Comparison of ENCODE assay signal across 9 mouse cellular contexts in genomic region chr2:170450933-170451332, GRCm38 (mm10). TPM values are rescaled to one million over a fixed set of nuclear protein-coding genes. Genes with fewer than 3 reads are reported as not detected.
A peak's percentile ranks its signal among the peaks of the same experiment; 100 is the strongest.
DNase-seq lines count a peak whose midpoint lies in the region; ATAC-seq and TF ChIP-seq lines count a peak whose summit lies in the region.
"Had no signal": no experiment of that assay in that cellular context is flagged by ENCODE, and none has a peak within 500 bp of the region (broad histone marks: within the 10 kb centered on the region; RNA-seq: fewer than 3 reads in every experiment).

No protein-coding gene starts in this region.

- dilution Hi-C loops in CH12.LX (cut with MboI; ENCODE audit: extremely low pct_ligation_motif_present, extremely low pct_unique_long_range_greater_than_20kb, low sequenced_read_pairs): no loop called here

- H3K4me2 ChIP-seq in CH12.LX (ENCODE audit: insufficient read depth, low read depth, poor library complexity, severe bottlenecking): no peak overlapping the region
- no peak overlapping the region for H3K4me2 ChIP-seq in forebrain, embryonic 13.5 days

- no peaks in the 10 kb centered on the region for H3K4me1 ChIP-seq in CH12.LX (ENCODE audit: control insufficient read depth in 1 of 2, insufficient read depth in 2 of 2)
- peaks cover 11% of the 10 kb centered on the region; the same call in 1 of the 2 replicates for H3K4me1 ChIP-seq in forebrain, embryonic 13.5 days
- H3K4me1 ChIP-seq in lung, adult 2 months (ENCODE audit: control insufficient read depth, insufficient read depth, low read length): no peaks in the 10 kb centered on the region
- no peaks in the 10 kb centered on the region for H3K4me1 ChIP-seq in thymus, adult 2 months (replicated peaks; ENCODE audit: control insufficient read depth, insufficient read depth, low read length)

- intact Hi-C loops in heart, postnatal 10 days (cut with DNase I): loop anchor here (1.0 to 10.0 kb wide), 2 partner anchors 57 to 424 kb away; no protein-coding TSS in a partner anchor

- H3K9ac ChIP-seq in CH12.LX (ENCODE audit: insufficient read depth, low read depth): no peak overlapping the region
- no peak overlapping the region for H3K9ac ChIP-seq in forebrain, embryonic 13.5 days

- peaks cover 80% of the 10 kb centered on the region for H3K27me3 ChIP-seq in CH12.LX (replicated peaks)
- H3K27me3 ChIP-seq in forebrain, embryonic 13.5 days: no peaks in the 10 kb centered on the region; the same call in 1 of the 2 replicates
- no peaks in the 10 kb centered on the region for H3K27me3 ChIP-seq in thymus, adult 2 months (ENCODE audit: control insufficient read depth, insufficient read depth, low read length)

- no peaks in the 10 kb centered on the region for H3K9me3 ChIP-seq in CH12.LX (replicated peaks; ENCODE audit: low read length)
- H3K9me3 ChIP-seq in forebrain, embryonic 13.5 days (replicated peaks): no peaks in the 10 kb centered on the region

- TF ChIP-seq CTCF in CH12.LX (conservative IDR thresholded peaks at IDR 0.05 in 1 of 2, IDR thresholded peaks at IDR 0.05 in 1 of 2; ENCODE audit: low read depth in 2 of 2, low read length in 2 of 2): peak; percentile 62 to 92
- peak; percentile 90 for TF ChIP-seq CTCF in lung, adult 2 months (IDR thresholded peaks at IDR 0.05; ENCODE audit: insufficient read depth, low read length)
- no peak for TF ChIP-seq CTCF in thymus, adult 2 months (IDR thresholded peaks at IDR 0.05; ENCODE audit: borderline replicate concordance, control insufficient read depth, extremely low read depth, insufficient read depth, low read length, poor library complexity)

- DNase-seq in CH12.LX (ENCODE audit: extremely low read depth): peak; percentile 66
- DNase-seq in c-Kit-positive CD71-positive TER-119-negative erythroid progenitor cells, embryonic 14.5 days (ENCODE audit: low read depth): peak; percentile 39
- DNase-seq in heart, postnatal 10 days: peak; percentile 84 to 90
- DNase-seq in layer of hippocampus, adult 11-12 months (ENCODE audit: low spot score): peak; percentile 75
- DNase-seq in lung, adult 2 months: peak; percentile 78
- peak; percentile 17 for DNase-seq in ovary, adult 18-20 months (ENCODE audit: low spot score)
- peak; percentile 63 for DNase-seq in thymus, adult 2 months

- H3K79me2 ChIP-seq in CH12.LX (replicated peaks; ENCODE audit: control insufficient read depth, extremely low read depth, insufficient read depth, poor library complexity, severe bottlenecking): no peaks in the 10 kb centered on the region

- 9% methylated on average over 9 of the region's 9 CpGs for WGBS in forebrain, embryonic 13.5 days
- WGBS in lung, adult 2 months: 6% methylated on average over 9 of the region's 9 CpGs
- WGBS in thymus, adult 2 months: 15% methylated on average over 9 of the region's 9 CpGs

- TF ChIP-seq RAD21 in CH12.LX (IDR thresholded peaks at IDR 0.05; ENCODE audit: low read depth, low read length): peak; percentile 82

- no peak overlapping the region for H3K27ac ChIP-seq in CH12.LX (ENCODE audit: insufficient read depth, low read depth)
- no peak overlapping the region for H3K27ac ChIP-seq in forebrain, embryonic 13.5 days
- no peak overlapping the region for H3K27ac ChIP-seq in thymus, adult 2 months (ENCODE audit: control insufficient read depth, insufficient read depth, low read length)

- no peak for TF ChIP-seq POLR2A in CH12.LX (IDR thresholded peaks at IDR 0.05; ENCODE audit: low read depth, low read length)
- TF ChIP-seq POLR2A in lung, adult 2 months (IDR thresholded peaks at IDR 0.05; ENCODE audit: borderline replicate concordance, extremely low read depth, low read depth, low read length): no peak
- no peak for TF ChIP-seq POLR2A in thymus, adult 2 months (IDR thresholded peaks at IDR 0.05; ENCODE audit: control insufficient read depth, extremely low read depth, insufficient read depth, low read length, poor library complexity)

- H3K4me3 ChIP-seq in CH12.LX (replicated peaks in 1 of 3; ENCODE audit: low read depth in 2 of 3, low read length in 2 of 3, poor library complexity in 1 of 3): no peak overlapping the region
- H3K4me3 ChIP-seq in forebrain, embryonic 13.5 days: no peak overlapping the region
- no peak overlapping the region for H3K4me3 ChIP-seq in lung, adult 2 months (replicated peaks; ENCODE audit: extremely low read depth, low read depth, low read length)
- no peak overlapping the region for H3K4me3 ChIP-seq in thymus, adult 2 months (ENCODE audit: control insufficient read depth, insufficient read depth, low read length)

- H3K36me3 ChIP-seq in CH12.LX (replicated peaks in 1 of 2; ENCODE audit: control insufficient read depth in 1 of 2, insufficient read depth in 1 of 2, low read length in 1 of 2): no peaks in the 10 kb centered on the region
- no peaks in the 10 kb centered on the region for H3K36me3 ChIP-seq in forebrain, embryonic 13.5 days (ENCODE audit: poor library complexity, severe bottlenecking)
- H3K36me3 ChIP-seq in thymus, adult 2 months (ENCODE audit: control insufficient read depth, insufficient read depth, low read length): no peaks in the 10 kb centered on the region

- peak; percentile 45; the same call in 1 of the 2 replicates for ATAC-seq in forebrain, embryonic 13.5 days

- TF ChIP-seq EP300 in CH12.LX (IDR thresholded peaks at IDR 0.05; ENCODE audit: low read length): no peak

- in situ Hi-C loops in CH12.LX (cut with MboI; ENCODE audit: low pct_ligation_motif_present, low pct_unique_long_range_greater_than_20kb, low sequenced_read_pairs): loop anchor here (5.0 kb wide), 1 partner anchor 56 kb away; no protein-coding TSS in a partner anchor

TF ChIP-seq in CH12.LX, 34 proteins besides CTCF, POLR2A, EP300 and RAD21:
- TF ChIP-seq JUN (IDR thresholded peaks at IDR 0.05; ENCODE audit: insufficient read depth, low read depth, low read length): no peak
- no peak for TF ChIP-seq PAX5 (IDR thresholded peaks at IDR 0.05; ENCODE audit: low read length)
- TF ChIP-seq TBP (conservative IDR thresholded peaks at IDR 0.05; ENCODE audit: low read depth, low read length): no peak
- TF ChIP-seq ELF1 (IDR thresholded peaks at IDR 0.05; ENCODE audit: low read depth, low read length): no peak
- peak; percentile 88 for TF ChIP-seq SMC3 (IDR thresholded peaks at IDR 0.05; ENCODE audit: low read depth, low read length)
- TF ChIP-seq NELFE (IDR thresholded peaks at IDR 0.05; ENCODE audit: low read depth, low read length): no peak

RNA-seq across cellular contexts. Expression of gene Bcas1, which starts 23.3 kb away (rescaled TPM):
- 0.17 TPM in 2 replicates for total RNA-seq in CH12.LX (2012; rRNA removed)
- total RNA-seq in CH12.LX (2014; rRNA removed): not detected in 2 replicates
- polyA plus RNA-seq in CH12.LX (2012; ENCODE audit: insufficient read length, low read depth): 0.44 TPM in 1 of 2 replicates, not detected in the other
- polyA plus RNA-seq in forebrain, embryonic 13.5 days (2015; fragmentation: Nextera tagmentation; extraction: Ambion mirVana): 1.9 and 2.1 TPM in 2 replicates
- total RNA-seq in heart, postnatal 10 days (2021): under 1 TPM; 0.48 to 0.69 TPM
- 2.2 and 3.2 TPM in 2 replicates for polyA plus RNA-seq in lung, adult 2 months (2012; rRNA removed)
- polyA plus RNA-seq in thymus, adult 2 months (2012; rRNA removed): 0.32 and 0.43 TPM in 2 replicates

RNA-seq across cellular contexts. Expression of gene Pfdn4, which starts 45.3 kb away (rescaled TPM):
- total RNA-seq in CH12.LX (2012; rRNA removed) (56.2 and 68.1 TPM in 2 replicates), CH12.LX (2014; rRNA removed) (222 and 254 TPM in 2 replicates)
- polyA plus RNA-seq in CH12.LX (2012; ENCODE audit: insufficient read length, low read depth): 68.8 and 77.8 TPM in 2 replicates
- 134 and 166 TPM in 2 replicates for polyA plus RNA-seq in forebrain, embryonic 13.5 days (2015; fragmentation: Nextera tagmentation; extraction: Ambion mirVana)
- total RNA-seq in heart, postnatal 10 days (2021): 10 to 100 TPM; 14.9 to 15.2 TPM
- 2.9 and 5.0 TPM in 2 replicates for polyA plus RNA-seq in lung, adult 2 months (2012; rRNA removed)
- polyA plus RNA-seq in thymus, adult 2 months (2012; rRNA removed): 10.8 and 12.0 TPM in 2 replicates

RNA-seq across cellular contexts. Expression of gene Cyp24a1, which starts 46.0 kb away (rescaled TPM):
- total RNA-seq in CH12.LX (2012; rRNA removed) (not detected in 2 replicates), CH12.LX (2014; rRNA removed) (not detected in 2 replicates)
- not detected in 2 replicates for polyA plus RNA-seq in CH12.LX (2012; ENCODE audit: insufficient read length, low read depth)
- polyA plus RNA-seq in forebrain, embryonic 13.5 days (2015; fragmentation: Nextera tagmentation; extraction: Ambion mirVana): 0.13 TPM in 1 of 2 replicates, not detected in the other
- total RNA-seq in heart, postnatal 10 days (2021): not detected
- not detected in 2 replicates for polyA plus RNA-seq in lung, adult 2 months (2012; rRNA removed)
- polyA plus RNA-seq in thymus, adult 2 months (2012; rRNA removed): 0.04 TPM in 2 replicates
- polyA plus RNA-seq: gonadal fat pad, adult 2 months had no signal

Comparison
In these comparisons a context has a peak if more than half of its experiments do, and no peak if none do; other contexts are left out.
1. DNase-seq: peak in every context shown above with its lines; median percentile 87 in heart, postnatal 10 days; 78 in lung, adult 2 months; 75 in layer of hippocampus, adult 11-12 months; 66 in CH12.LX; 63 in thymus, adult 2 months; 39 in c-Kit-positive CD71-positive TER-119-negative erythroid progenitor cells, embryonic 14.5 days; 17 in ovary, adult 18-20 months.